Mouse (Mus musculus) forebrain, embryonic 16.5 days (tissue): Measurements from ENCODE around the gene Adra1b. TPM values are rescaled to one million over a fixed set of nuclear protein-coding genes. Genes with fewer than 3 reads are reported as not detected.

Experiments used
- ATAC-seq: fragments of 200-750 bp; cut with Nextera tagmentation; 2 replicates; pipeline ENCODE4 v1.8.0; 2017; ENCODE audit warnings: mild to moderate bottlenecking, moderate library complexity
- H3K27ac ChIP-seq: fragments of 300-500 bp; sonication (generic); 2 replicates; pipeline ENCODE4 v1.5.1; 2014; ENCODE audit warnings: low read length, control low read depth
- H3K27me3 ChIP-seq: fragments of 300-500 bp; sonication (generic); replicated peaks from 2 replicates; pipeline ENCODE4 v1.6.1; 2014; ENCODE audit warnings: low read length; ENCODE audit not compliant: control insufficient read depth, insufficient read depth
- H3K36me3 ChIP-seq: fragments of 300-500 bp; sonication (generic); 2 replicates; pipeline ENCODE4 v1.6.1; 2014; ENCODE audit not compliant: control insufficient read depth, insufficient read depth
- H3K4me1 ChIP-seq: fragments of 300-500 bp; sonication (generic); replicated peaks from 2 replicates; pipeline ENCODE4 v1.6.1; 2014; ENCODE audit warnings: low read length; ENCODE audit not compliant: control insufficient read depth, insufficient read depth
- H3K4me2 ChIP-seq: fragments of 300-500 bp; sonication (generic); 2 replicates; pipeline ENCODE4 v1.6.1; 2014; ENCODE audit warnings: mild to moderate bottlenecking, low read length, control low read depth
- H3K4me3 ChIP-seq: fragments of 300-500 bp; sonication (generic); replicated peaks from 2 replicates; pipeline ENCODE4 v1.5.1; 2014; ENCODE audit warnings: mild to moderate bottlenecking, low read length, control low read depth
- H3K9ac ChIP-seq: fragments of 300-500 bp; sonication (generic); replicated peaks from 2 replicates; pipeline ENCODE4 v1.6.1; 2014; ENCODE audit warnings: low read depth, low read length, control low read depth
- H3K9me3 ChIP-seq: fragments of 300-500 bp; sonication (generic); 2 replicates; pipeline ENCODE4 v1.6.1; 2016; ENCODE audit warnings: low read length; ENCODE audit not compliant: control insufficient read depth
- WGBS: fragments of 180-500 bp; shearing (Covaris S2); extraction: QIAGEN DNeasy Blood & Tissue Kit; methylation state at CpG from one replicate; pipeline ENCODE4 v1.1.7; 2014; 5-methylcytosine and 5-hydroxymethylcytosine counted together
- polyA plus RNA-seq: library from polyadenylated mRNA; unstranded; fragments of >200 nt; fragmentation: Nextera tagmentation; extraction: Ambion mirVana; gene quantifications from 2 replicates; pipeline ENCODE4 v1.2.1, GENCODE M21; 2015

Adra1b gene
- polyA plus RNA-seq, 1 experiment from 2014 or later, result 2.8 TPM

DNA sequence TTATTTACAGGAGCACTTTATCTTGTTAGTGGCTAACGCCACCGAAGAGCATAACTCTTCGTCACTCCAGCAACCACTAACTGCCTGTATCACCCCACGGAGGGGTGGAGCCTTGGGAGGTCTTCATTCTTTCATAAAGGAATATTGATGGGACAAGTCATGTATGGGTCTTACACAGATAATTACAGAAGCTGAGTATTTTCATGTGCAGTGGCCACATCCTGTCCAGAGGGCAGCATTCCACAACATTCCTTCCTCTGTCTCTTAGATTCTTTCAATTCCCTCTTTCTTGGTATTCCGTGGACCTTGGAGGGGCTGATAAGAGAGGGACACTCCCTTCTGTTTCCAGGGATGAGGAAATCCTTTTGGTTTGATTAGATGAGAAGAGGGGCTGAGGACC, 28.7 kb upstream of the Adra1b start:
- H3K36me3 ChIP-seq, result no peaks in the 10 kb centered on the region
- H3K9ac ChIP-seq, result no peak overlapping the region
- H3K4me3 ChIP-seq, result no peak overlapping the region
- 70% methylated on average over 5 of the region's 5 CpGs for WGBS
- no peaks in the 10 kb centered on the region for H3K4me1 ChIP-seq
- no peak overlapping the region for H3K27ac ChIP-seq
- no peaks in the 10 kb centered on the region for H3K9me3 ChIP-seq
- no peaks in the 10 kb centered on the region for H3K27me3 ChIP-seq
- no peak overlapping the region for H3K4me2 ChIP-seq
- ATAC-seq, result no peak

DNA sequence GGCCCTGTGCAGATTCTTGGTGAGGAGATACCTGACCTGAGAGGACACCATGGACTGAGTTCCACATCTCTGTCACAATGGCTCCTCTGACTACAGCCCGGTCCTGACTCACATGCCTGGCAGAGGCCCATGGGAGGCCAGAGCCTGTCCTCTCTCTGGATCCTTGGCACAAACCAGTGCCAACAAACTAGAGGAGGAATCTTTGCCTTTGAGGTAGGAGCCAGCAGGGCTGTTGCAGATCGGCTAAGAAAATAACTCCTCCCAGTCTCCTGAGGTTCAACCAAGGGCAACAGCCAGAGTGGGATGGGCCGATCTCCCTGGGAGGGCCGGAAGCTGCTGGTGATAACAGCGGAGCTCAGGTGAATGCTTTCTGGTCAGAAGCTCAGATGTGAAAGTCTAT, 28.2 kb upstream of the Adra1b start:
- Histone ChIP-seq H3K4me2 (no peak overlapping the region), H3K4me3 (no peak overlapping the region), H3K4me1 (no peaks in the 10 kb centered on the region), H3K36me3 (no peaks in the 10 kb centered on the region), H3K9me3 (no peaks in the 10 kb centered on the region), H3K9ac (no peak overlapping the region), H3K27me3 (no peaks in the 10 kb centered on the region), H3K27ac (no peak overlapping the region)
- ATAC-seq, result no peak
- 62% methylated on average over 5 of the region's 5 CpGs for WGBS

DNA sequence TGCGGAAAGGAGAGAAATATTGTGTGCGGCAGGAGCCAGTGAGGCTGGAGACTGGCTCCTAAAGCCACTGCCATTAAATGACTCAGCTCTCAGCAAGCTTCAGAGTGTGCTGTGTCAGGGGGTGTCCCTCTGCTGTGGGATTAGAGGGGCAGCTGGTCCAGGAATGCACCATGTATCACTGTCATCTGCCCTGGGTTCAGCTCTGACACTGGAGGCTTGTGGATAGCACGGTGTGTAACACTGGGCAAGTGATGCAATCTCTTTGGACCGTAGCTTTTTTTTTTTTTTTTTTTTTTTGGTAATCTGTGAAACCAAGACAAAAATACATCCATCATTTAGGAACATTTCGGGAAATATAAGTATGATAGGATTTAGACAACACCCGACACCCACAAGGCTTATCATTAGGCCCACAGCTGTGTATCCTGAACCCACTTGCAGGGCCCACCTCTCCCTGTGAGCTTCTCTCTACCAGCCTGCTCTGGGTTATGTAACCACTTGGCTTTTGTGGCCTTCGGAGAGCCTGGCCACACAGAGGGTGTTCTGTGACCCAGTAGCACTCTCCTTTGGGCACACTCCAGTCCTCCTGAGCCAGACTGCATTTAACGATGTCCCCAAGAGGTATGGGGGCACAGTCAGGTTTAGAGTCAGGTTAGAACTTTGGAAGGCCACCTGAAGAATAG, 26.3 kb upstream of the Adra1b start:
- Histone ChIP-seq H3K27ac (no peak overlapping the region), H3K9ac (no peak overlapping the region), H3K27me3 (no peaks in the 10 kb centered on the region), H3K36me3 (no peaks in the 10 kb centered on the region), H3K4me2 (no peak overlapping the region), H3K4me3 (no peak overlapping the region), H3K4me1 (no peaks in the 10 kb centered on the region), H3K9me3 (no peaks in the 10 kb centered on the region)
- WGBS, result 79% methylated on average over 8 of the region's 8 CpGs
- no peak for ATAC-seq

DNA sequence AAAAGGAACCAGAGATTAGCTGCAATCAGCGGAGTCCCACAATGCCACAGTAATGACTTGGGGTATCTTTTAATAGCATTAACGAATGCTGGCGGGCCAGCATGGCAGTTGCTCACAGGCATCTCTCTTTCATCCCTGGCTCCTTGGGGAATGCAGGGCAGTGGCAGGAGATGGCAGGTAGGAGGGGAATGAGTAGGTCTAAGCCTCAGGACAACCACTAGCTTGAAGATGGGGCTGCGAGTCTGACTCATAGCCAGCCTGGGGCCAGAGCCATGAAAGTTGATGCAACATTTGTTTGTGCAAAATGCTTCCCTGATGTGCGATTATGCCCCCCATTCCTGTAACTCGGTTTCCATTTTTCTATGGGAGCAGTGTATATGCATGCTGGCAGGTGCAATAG, 25.2 kb upstream of the Adra1b start:
- H3K9me3 ChIP-seq, result no peaks in the 10 kb centered on the region
- no peak for ATAC-seq
- no peak overlapping the region for H3K9ac ChIP-seq
- H3K4me1 ChIP-seq, result no peaks in the 10 kb centered on the region
- no peak overlapping the region for H3K4me3 ChIP-seq
- no peak overlapping the region for H3K27ac ChIP-seq
- H3K36me3 ChIP-seq, result no peaks in the 10 kb centered on the region
- 16% methylated on average over 6 of the region's 6 CpGs for WGBS
- no peaks in the 10 kb centered on the region for H3K27me3 ChIP-seq
- no peak overlapping the region for H3K4me2 ChIP-seq

DNA sequence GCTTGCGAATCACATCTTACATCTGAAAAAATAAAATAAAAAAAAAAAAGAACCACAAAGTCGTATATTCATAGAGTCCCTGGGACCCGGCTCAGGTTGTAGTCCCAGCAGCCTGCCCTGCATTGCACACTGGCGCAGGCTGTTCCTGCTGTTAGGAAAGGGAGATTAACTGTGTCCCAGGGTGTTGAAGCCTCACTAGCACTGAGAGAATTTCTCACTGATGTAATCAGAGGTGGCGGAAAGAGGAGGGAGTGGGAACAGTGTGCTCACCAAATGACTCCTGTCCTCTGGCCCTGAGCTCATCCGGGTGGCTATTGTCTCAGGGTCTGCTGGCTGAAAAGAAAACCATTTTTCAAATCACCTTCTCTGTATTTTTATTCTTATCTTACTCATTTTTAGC, 24.6 kb upstream of the Adra1b start:
- no peaks in the 10 kb centered on the region for H3K4me1 ChIP-seq
- H3K4me3 ChIP-seq, result no peak overlapping the region
- H3K36me3 ChIP-seq, result no peaks in the 10 kb centered on the region
- no peak overlapping the region for H3K27ac ChIP-seq
- H3K9ac ChIP-seq, result no peak overlapping the region
- no peaks in the 10 kb centered on the region for H3K9me3 ChIP-seq
- H3K4me2 ChIP-seq, result no peak overlapping the region
- 16% methylated on average over 6 of the region's 6 CpGs for WGBS
- no peak for ATAC-seq
- no peaks in the 10 kb centered on the region for H3K27me3 ChIP-seq

DNA sequence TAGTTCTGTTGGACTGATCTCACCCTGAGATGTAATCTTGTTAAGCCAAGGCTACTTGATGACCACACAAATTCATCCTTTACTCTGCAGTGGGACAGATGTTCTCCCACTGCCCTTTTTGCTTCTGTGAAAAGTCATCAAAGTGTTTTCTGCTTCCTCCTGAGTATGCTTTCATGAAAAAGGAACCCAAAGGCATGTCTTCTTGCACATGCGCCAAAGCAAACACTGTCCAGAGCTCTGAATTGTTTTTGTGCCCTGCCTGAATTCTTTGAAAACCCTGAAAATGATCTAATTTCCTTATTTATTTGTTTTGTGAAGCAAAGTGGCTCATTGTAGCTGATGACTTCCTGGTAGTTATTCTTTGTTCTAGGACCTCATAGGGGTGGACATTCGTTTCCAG, 20.7 kb upstream of the Adra1b start:
- no peaks in the 10 kb centered on the region for H3K36me3 ChIP-seq
- WGBS, result 66% methylated on average over 2 of the region's 2 CpGs

DNA sequence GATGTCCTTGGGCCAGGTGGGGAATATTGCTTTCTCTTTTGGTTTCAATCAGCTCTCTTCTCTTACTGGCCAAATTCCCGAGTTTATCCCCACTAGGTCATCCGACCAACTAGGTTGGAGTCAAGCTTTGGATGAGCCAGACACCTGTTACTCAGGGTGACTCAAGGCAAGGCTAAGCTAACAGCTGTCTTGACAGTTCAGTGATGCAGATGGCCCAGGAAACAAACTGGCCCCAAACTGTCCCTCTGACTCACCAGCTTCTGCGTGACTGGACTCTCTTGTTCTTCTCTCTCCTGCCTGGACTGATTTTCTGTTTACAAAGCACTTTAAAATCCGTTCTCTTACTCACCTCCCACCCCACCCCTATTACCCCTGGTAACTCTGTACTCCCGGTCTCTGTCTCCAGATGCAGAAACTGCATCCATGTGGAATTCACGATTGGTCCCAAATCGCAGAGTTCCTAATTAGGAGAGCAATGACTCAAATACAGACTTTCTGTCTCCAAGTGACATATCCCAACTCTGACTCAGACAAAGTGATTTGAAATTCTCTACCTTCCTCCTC, 18.6 kb upstream of the Adra1b start:
- ATAC-seq, result no peak
- Histone ChIP-seq H3K9ac (no peak overlapping the region), H3K9me3 (no peaks in the 10 kb centered on the region), H3K4me3 (no peak overlapping the region), H3K27ac (no peak overlapping the region), H3K4me2 (no peak overlapping the region), H3K27me3 (no peaks in the 10 kb centered on the region), H3K36me3 (no peaks in the 10 kb centered on the region), H3K4me1 (no peaks in the 10 kb centered on the region)
- WGBS, result 82% methylated on average over 7 of the region's 7 CpGs

More for the DNA sequence above, 20.7 kb upstream of the Adra1b start:
- H3K4me1 ChIP-seq, result no peaks in the 10 kb centered on the region
- H3K9me3 ChIP-seq, result no peaks in the 10 kb centered on the region
- H3K9ac ChIP-seq, result no peak overlapping the region
- no peak for ATAC-seq
- no peaks in the 10 kb centered on the region for H3K27me3 ChIP-seq
- no peak overlapping the region for H3K27ac ChIP-seq
- no peak overlapping the region for H3K4me2 ChIP-seq
- no peak overlapping the region for H3K4me3 ChIP-seq

DNA sequence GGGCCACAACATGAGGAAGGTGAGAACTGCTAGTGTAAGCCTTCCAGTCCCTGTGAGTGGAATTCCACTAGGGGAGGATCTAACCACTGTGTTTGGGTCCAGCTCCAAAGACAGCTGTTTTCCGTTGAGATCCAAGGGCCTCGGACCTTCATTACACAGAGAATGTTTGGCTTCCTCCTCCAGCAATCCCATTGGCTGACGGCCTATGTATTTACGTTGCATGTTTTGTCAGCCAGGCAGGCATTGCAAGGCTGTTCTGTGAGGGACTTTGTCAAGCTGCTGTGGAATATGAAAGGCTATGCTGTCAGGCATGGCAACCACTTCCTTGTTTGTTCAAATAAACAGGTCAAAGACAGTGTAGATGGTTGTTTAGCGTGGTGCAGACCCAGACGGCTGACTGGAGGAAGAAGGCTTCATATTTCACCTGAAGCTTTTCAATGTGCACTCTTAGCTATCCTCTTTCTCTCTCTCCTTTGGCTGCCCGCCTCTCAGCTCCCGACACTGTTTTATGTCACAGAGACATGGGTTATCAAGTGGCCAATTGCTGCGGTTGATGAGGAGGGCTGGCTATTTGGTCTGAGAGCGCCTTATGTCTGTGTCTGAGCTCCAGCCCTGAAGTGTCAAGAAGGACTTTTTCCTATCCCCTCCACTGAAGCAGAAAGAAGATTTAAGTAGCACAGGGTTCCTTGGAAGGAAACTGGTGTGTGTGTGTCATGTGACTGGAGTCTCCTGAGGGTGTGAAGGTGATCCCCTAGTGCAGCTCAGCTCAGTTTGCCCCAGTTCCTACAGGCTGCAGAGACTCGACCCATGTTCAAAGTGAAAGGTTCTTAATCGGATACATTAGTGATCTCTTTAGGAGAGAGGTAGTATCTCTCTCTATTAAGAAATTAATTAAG, 13.8 kb upstream of the Adra1b start:
- Histone ChIP-seq H3K4me1 (no peaks in the 10 kb centered on the region), H3K4me2 (no peak overlapping the region), H3K4me3 (no peak overlapping the region), H3K9ac (no peak overlapping the region), H3K36me3 (no peaks in the 10 kb centered on the region), H3K27ac (no peak overlapping the region), H3K27me3 (no peaks in the 10 kb centered on the region), H3K9me3 (no peaks in the 10 kb centered on the region)
- no peak for ATAC-seq
- WGBS, result 80% methylated on average over 12 of the region's 12 CpGs

DNA sequence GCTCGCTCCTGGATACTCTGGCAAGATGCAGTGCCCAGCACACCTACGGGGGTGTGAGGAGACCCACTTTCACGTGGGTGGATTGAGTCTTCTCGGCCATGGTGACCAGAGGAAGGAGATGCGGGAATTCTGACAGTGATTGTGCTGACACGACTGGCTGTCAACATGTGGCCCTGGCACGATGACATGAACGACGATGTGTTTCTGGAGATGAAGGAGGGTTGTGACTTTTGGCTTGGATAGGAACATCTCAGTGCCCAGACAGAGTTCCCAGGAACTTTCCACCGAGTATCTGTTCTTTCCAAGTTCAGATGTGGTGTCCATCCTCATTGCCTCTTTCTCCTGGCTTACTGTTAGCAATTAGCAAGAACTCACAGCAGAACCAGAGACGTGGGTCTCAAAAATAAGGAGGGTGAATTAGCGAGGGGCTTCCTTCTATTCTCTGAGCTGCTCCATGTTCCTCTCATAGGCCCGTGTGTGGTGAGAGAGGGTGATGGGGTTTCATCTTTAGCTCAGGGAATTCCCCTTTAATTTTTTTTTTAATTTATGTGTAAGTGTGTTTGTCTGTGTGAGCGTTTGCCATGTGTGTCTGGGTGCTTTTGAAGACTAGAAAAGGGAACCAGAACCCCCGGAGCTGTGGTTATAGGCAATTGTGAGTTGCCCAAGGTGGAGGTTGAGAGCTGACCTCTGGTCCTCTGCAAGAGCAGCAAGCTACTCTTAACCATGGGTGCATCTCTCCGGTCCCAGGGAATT, 11.3 kb upstream of the Adra1b start:
- no peak for ATAC-seq
- Histone ChIP-seq H3K27ac (no peak overlapping the region), H3K36me3 (no peaks in the 10 kb centered on the region), H3K4me2 (no peak overlapping the region), H3K4me3 (no peak overlapping the region), H3K9ac (no peak overlapping the region), H3K4me1 (no peaks in the 10 kb centered on the region), H3K9me3 (no peaks in the 10 kb centered on the region), H3K27me3 (no peaks in the 10 kb centered on the region)
- 91% methylated on average over 16 of the region's 16 CpGs for WGBS
